Mouse (Mus musculus) heart, postnatal 0 days (tissue): ENCODE measurements at regions not wholly inside any gene's neighbourhood (a gene's known extent, or its start where the extent isn't known, plus 50 kb on each side); places are given as distances from the start of the nearest gene placed in this dataset.

Experiments
- ATAC-seq: fragments of 200-750 bp; cut with Nextera tagmentation; 2 replicates; pipeline ENCODE4 v1.8.0; 2017; ENCODE audit warnings: low read depth, moderate number of reproducible peaks, moderate library complexity; ENCODE audit not compliant: insufficient read depth
- DNase-seq: peaks from one replicate; pipeline ENCODE4 v3.0.0-alpha.2; 2016; ENCODE audit warnings: low spot score
- H3K27ac ChIP-seq: fragments of 300-500 bp; sonication (generic); 2 replicates; pipeline ENCODE4 v1.5.1; 2014; ENCODE audit warnings: low read depth, mild to moderate bottlenecking
- H3K27me3 ChIP-seq: fragments of 300-500 bp; sonication (generic); 2 replicates; pipeline ENCODE4 v1.6.1; 2014; ENCODE audit warnings: low read length, mixed read lengths; ENCODE audit not compliant: control insufficient read depth, insufficient read depth
- H3K36me3 ChIP-seq: fragments of 300-500 bp; sonication (generic); replicated peaks from 2 replicates; pipeline ENCODE4 v1.6.1; 2014; ENCODE audit warnings: low read length, mixed read lengths; ENCODE audit not compliant: control insufficient read depth, insufficient read depth
- H3K4me1 ChIP-seq: fragments of 300-500 bp; sonication (generic); 2 replicates; pipeline ENCODE4 v1.6.1; 2014; ENCODE audit warnings: antibody characterized with exemption; ENCODE audit not compliant: control insufficient read depth, insufficient read depth
- H3K4me2 ChIP-seq: fragments of 300-500 bp; sonication (generic); 2 replicates; pipeline ENCODE4 v1.6.1; 2014; ENCODE audit warnings: low read depth, mild to moderate bottlenecking, low read length, moderate library complexity
- H3K4me3 ChIP-seq: fragments of 300-500 bp; sonication (generic); 2 replicates; pipeline ENCODE4 v1.5.1; 2014; ENCODE audit warnings: low read depth, low read length
- H3K9ac ChIP-seq: fragments of 300-500 bp; sonication (generic); replicated peaks from 2 replicates; pipeline ENCODE4 v1.6.1; 2014; ENCODE audit warnings: low read depth, low read length, mixed read lengths
- H3K9me3 ChIP-seq: fragments of 300-500 bp; sonication (generic); replicated peaks from 2 replicates; pipeline ENCODE4 v1.6.1; 2016; ENCODE audit warnings: low read length; ENCODE audit not compliant: control insufficient read depth
- CTCF ChIP-seq: IDR thresholded peaks from 2 replicates; pipeline ENCODE4 v1.5.1; 2016; ENCODE audit warnings: antibody characterized with exemption, control low read depth, low read depth
- EP300 ChIP-seq: IDR thresholded peaks from 2 replicates; pipeline ENCODE4 v1.6.1; 2016; ENCODE audit warnings: antibody characterized with exemption, low read depth
- WGBS: fragments of 180-500 bp; shearing (Covaris S2); extraction: QIAGEN DNeasy Blood & Tissue Kit; methylation state at CpG from one replicate; pipeline ENCODE4 v1.1.7; 2014; 5-methylcytosine and 5-hydroxymethylcytosine counted together

GRCm38 (mm10) chr14:15204284-15204683 lies 234.5 kb downstream of the Lrrc3b start:
- Histone ChIP-seq H3K27me3 (no peaks in the 10 kb centered on the region), H3K36me3 (no peaks in the 10 kb centered on the region), H3K4me3 (no peak overlapping the region), H3K9me3 (no peaks in the 10 kb centered on the region), H3K4me2 (no peak overlapping the region), H3K4me1 (no peaks in the 10 kb centered on the region), H3K9ac (no peak overlapping the region), H3K27ac (no peak overlapping the region)
- DNase-seq (no peak), ATAC-seq (no peak)
- no peak for TF ChIP-seq CTCF
- TF ChIP-seq EP300: no peak
- 49% methylated on average over 3 of the region's 3 CpGs for WGBS
